Mouse (Mus musculus): Measurements from ENCODE around the gene Paqr5. TPM values are rescaled to one million over a fixed set of nuclear protein-coding genes. Genes with fewer than 3 reads are reported as not detected.

Paqr5 gene
- polyA plus RNA-seq, 1 experiment, result not detected

- Histone ChIP-seq H3K4me1 (ENCODE audit: control insufficient read depth, insufficient read depth, low read length) (no peaks in the 10 kb centered on the region; the same call in 1 of the 2 replicates), H3K27ac (ENCODE audit: insufficient read depth, low read depth, low read length) (no peak overlapping the region), H3K4me3 (ENCODE audit: insufficient read depth, low read depth, low read length) (no peak overlapping the region)
- TF ChIP-seq CTCF (IDR thresholded peaks at IDR 0.05; ENCODE audit: insufficient read depth, low read depth, low read length), result no peak
- TF ChIP-seq POLR2A (IDR thresholded peaks at IDR 0.05; ENCODE audit: insufficient read depth, low read depth, low read length), result no peak
- WGBS, result 70% methylated on average over 6 of the region's 6 CpGs
Observed at GRCm38 (mm10) chr9:61911300-61912128, 115.1 kb downstream of the Paqr5 start.

GRCm38 (mm10) chr9:61910526-61911256 is 116.0 kb downstream of the Paqr5 start:
- 63% methylated on average over 20 of the region's 20 CpGs for WGBS
- no peak for TF ChIP-seq POLR2A (IDR thresholded peaks at IDR 0.05; ENCODE audit: insufficient read depth, low read depth, low read length)
- TF ChIP-seq CTCF (IDR thresholded peaks at IDR 0.05; ENCODE audit: insufficient read depth, low read depth, low read length), result no peak
- H3K27ac ChIP-seq (ENCODE audit: insufficient read depth, low read depth, low read length), result no peak overlapping the region

GRCm38 (mm10) chr9:61909633-61910032 is 117.0 kb downstream of the Paqr5 start:
- H3K4me3 ChIP-seq (ENCODE audit: insufficient read depth, low read depth, low read length), result no peak overlapping the region
- no peaks in the 10 kb centered on the region; the same call in 1 of the 2 replicates for H3K4me1 ChIP-seq (ENCODE audit: control insufficient read depth, insufficient read depth, low read length)
- WGBS, result 83% methylated on average over 1 of the region's 1 CpGs
- no peak overlapping the region for H3K27ac ChIP-seq (ENCODE audit: insufficient read depth, low read depth, low read length)
- TF ChIP-seq CTCF (IDR thresholded peaks at IDR 0.05; ENCODE audit: insufficient read depth, low read depth, low read length), result no peak

More at GRCm38 (mm10) chr9:61910526-61911256, 116.0 kb downstream of the Paqr5 start:
- Histone ChIP-seq H3K4me1 (ENCODE audit: control insufficient read depth, insufficient read depth, low read length) (no peaks in the 10 kb centered on the region; the same call in 1 of the 2 replicates), H3K4me3 (ENCODE audit: insufficient read depth, low read depth, low read length) (no peak overlapping the region)

GRCm38 (mm10) chr9:61908832-61909407 is 117.7 kb downstream of the Paqr5 start:
- Histone ChIP-seq H3K4me3 (ENCODE audit: insufficient read depth, low read depth, low read length) (no peak overlapping the region), H3K27ac (ENCODE audit: insufficient read depth, low read depth, low read length) (no peak overlapping the region), H3K4me1 (ENCODE audit: control insufficient read depth, insufficient read depth, low read length) (no peaks in the 10 kb centered on the region; the same call in 1 of the 2 replicates)
- TF ChIP-seq POLR2A (IDR thresholded peaks at IDR 0.05; ENCODE audit: insufficient read depth, low read depth, low read length), result no peak
- TF ChIP-seq CTCF (IDR thresholded peaks at IDR 0.05; ENCODE audit: insufficient read depth, low read depth, low read length), result no peak
- WGBS, result 94% methylated on average over 11 of the region's 11 CpGs

GRCm38 (mm10) chr9:61908341-61908740 is 118.3 kb downstream of the Paqr5 start:
- no peak overlapping the region for H3K27ac ChIP-seq (ENCODE audit: insufficient read depth, low read depth, low read length)
- TF ChIP-seq POLR2A (IDR thresholded peaks at IDR 0.05; ENCODE audit: insufficient read depth, low read depth, low read length), result no peak
- TF ChIP-seq CTCF (IDR thresholded peaks at IDR 0.05; ENCODE audit: insufficient read depth, low read depth, low read length), result no peak
- no peak overlapping the region for H3K4me3 ChIP-seq (ENCODE audit: insufficient read depth, low read depth, low read length)
- H3K4me1 ChIP-seq (ENCODE audit: control insufficient read depth, insufficient read depth, low read length), result no peaks in the 10 kb centered on the region; the same call in 1 of the 2 replicates
- WGBS, result 85% methylated on average over 3 of the region's 3 CpGs

- WGBS, result 84% methylated on average over 4 of the region's 4 CpGs
- Histone ChIP-seq H3K4me3 (ENCODE audit: insufficient read depth, low read depth, low read length) (no peak overlapping the region), H3K27ac (ENCODE audit: insufficient read depth, low read depth, low read length) (no peak overlapping the region), H3K4me1 (ENCODE audit: control insufficient read depth, insufficient read depth, low read length) (peaks cover 3% of the 10 kb centered on the region; the same call in 1 of the 2 replicates)
- TF ChIP-seq CTCF (IDR thresholded peaks at IDR 0.05; ENCODE audit: insufficient read depth, low read depth, low read length) (no peak), POLR2A (IDR thresholded peaks at IDR 0.05; ENCODE audit: insufficient read depth, low read depth, low read length) (no peak)
Observed at GRCm38 (mm10) chr9:61907621-61908295, 118.9 kb downstream of the Paqr5 start.

GRCm38 (mm10) chr9:61906912-61907311 is 119.7 kb downstream of the Paqr5 start:
- Histone ChIP-seq H3K27ac (ENCODE audit: insufficient read depth, low read depth, low read length) (no peak overlapping the region), H3K4me3 (ENCODE audit: insufficient read depth, low read depth, low read length) (no peak overlapping the region), H3K4me1 (ENCODE audit: control insufficient read depth, insufficient read depth, low read length) (peaks cover 9% of the 10 kb centered on the region)
- TF ChIP-seq CTCF (IDR thresholded peaks at IDR 0.05; ENCODE audit: insufficient read depth, low read depth, low read length) (no peak), POLR2A (IDR thresholded peaks at IDR 0.05; ENCODE audit: insufficient read depth, low read depth, low read length) (no peak)
- WGBS, result 71% methylated on average over 10 of the region's 10 CpGs

GRCm38 (mm10) chr9:61905576-61905975 is 121.1 kb downstream of the Paqr5 start:
- WGBS, result 74% methylated on average over 5 of the region's 5 CpGs
- H3K27ac ChIP-seq (ENCODE audit: insufficient read depth, low read depth, low read length), result no peak overlapping the region
- TF ChIP-seq CTCF (IDR thresholded peaks at IDR 0.05; ENCODE audit: insufficient read depth, low read depth, low read length) (no peak), POLR2A (IDR thresholded peaks at IDR 0.05; ENCODE audit: insufficient read depth, low read depth, low read length) (no peak)
- peaks cover 9% of the 10 kb centered on the region for H3K4me1 ChIP-seq (ENCODE audit: control insufficient read depth, insufficient read depth, low read length)
- H3K4me3 ChIP-seq (ENCODE audit: insufficient read depth, low read depth, low read length), result no peak overlapping the region

Data from olfactory bulb, adult 2 months (tissue).